Mouse (Mus musculus) hindlimb bud, embryonic 11.5 days (tissue): Measurements from ENCODE around the gene Il2rb.

Source experiments
- DNase-seq: peaks from one replicate; pipeline ENCODE4 v3.0.0-alpha.2; 2012; ENCODE audit warnings: low read depth, low spot score; ENCODE audit errors: extremely low spot score

Gene Il2rb

DNA sequence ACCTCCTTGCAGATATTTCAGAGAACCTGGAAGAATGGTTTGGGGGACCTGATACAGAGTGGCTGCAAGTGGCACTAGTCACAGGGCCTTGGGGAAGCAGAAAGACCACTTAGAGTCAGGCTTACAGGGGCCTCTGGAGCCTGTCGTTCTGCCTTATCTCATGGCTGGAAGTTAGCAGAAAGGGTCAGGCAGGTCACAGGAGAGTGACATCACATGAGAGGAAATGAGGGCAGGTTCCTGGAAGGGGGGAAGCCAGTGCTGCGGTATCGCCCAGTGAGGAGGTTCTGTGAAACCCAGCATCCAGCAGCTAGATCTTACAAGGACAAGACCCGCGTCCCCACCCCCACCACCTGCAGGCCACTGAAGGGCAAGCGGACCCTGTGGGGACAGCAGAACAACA is 45.9 kb downstream of the Il2rb start:
- no peak for DNase-seq

DNA sequence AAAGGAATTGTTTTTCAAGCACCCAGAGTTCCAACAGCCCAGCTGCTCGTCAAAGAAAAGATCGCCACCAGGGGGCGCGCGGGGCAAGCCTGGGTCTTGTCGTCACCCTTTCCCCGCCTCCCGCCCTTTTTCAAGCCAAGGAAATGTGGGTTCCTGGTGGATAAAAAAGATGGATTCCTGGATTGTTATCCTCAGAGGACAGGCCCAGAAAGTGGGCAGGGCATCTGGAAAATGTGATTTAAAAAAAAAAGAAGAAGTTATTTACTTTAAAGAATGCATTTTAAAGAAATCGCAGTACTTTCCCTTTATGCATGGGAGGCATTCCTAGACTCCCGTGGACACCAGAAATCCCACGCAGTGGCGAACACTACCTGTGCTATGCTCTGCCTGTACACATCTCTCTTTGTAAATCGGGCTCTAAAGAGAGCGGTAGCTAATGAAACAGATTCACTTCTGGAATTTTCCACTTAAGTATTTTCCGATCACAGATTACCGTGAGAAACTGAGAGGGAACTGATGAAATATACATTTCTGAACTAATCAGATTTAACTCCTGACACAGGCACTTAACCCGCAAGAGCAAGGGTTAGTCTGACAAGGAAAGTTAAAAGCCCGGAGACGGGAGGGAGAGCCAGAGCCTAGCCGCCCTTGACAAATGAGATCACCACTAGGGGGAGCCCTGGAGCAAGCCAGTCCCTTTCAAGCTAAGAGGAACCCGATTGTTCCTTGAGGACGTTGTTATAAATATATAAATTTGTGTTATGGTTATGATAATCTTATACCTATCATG is 47.1 kb downstream of the Il2rb start:
- DNase-seq: peak; percentile 82

DNA sequence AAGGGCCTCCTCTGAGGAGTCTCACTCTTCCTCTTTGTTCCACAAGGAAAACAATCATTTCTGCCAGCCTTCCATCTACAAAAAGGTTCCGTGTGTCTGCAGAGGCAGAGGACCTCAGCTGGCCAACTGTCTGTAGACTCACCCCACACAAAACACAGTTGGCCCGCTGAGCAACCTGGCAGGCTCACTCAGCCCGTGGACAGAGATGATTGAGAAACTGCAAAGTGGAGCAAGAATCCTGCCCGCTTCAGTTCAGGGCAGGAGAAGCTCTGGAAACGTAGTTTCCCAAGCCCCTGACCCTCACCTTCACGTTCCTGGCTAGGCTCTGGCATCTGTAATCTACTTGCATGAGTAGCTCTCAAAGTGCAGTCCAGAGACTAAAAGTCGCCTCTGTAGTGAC is 48.0 kb downstream of the Il2rb start:
- DNase-seq: no peak

DNA sequence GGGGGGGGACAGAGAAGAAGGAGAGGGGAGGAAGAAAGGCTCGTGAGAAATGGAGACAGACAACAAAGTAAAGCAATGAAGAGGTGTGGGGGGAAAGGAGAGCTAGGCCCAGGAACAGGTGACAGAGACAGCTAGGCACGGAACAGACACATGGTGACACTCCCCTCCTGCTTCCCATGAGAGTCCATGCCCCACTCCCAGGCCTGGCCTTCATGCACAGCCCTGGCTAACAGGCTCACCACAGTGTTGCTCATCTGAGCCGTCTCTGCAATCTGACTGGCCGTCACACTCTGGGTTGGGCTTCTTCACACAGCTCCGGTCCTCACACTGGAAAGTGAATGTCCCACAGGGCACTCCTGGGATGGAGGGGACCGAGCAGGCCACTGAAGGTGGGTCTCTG is 51.2 kb downstream of the Il2rb start:
- DNase-seq: no peak

DNA sequence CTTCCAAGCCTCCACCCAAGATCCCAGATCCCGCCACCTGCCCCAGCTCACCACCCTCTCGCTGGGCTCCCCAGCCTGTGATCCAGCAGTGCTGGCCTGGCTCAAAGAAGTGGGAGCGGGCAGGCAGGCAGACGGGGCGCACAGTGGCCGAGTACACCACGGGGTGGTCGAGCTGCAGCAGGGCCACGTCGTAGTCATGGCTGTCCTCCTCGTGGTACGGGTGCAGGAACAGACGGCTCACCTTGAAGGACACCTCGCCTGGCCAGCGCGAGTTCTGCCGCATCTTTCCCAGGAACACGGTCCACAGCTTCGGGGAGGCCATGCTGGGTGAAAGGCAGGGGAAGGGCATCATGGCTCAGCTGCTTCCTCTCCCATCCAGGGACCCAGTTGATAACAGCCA is 52.8 kb downstream of the Il2rb start:
- DNase-seq: no peak

DNA sequence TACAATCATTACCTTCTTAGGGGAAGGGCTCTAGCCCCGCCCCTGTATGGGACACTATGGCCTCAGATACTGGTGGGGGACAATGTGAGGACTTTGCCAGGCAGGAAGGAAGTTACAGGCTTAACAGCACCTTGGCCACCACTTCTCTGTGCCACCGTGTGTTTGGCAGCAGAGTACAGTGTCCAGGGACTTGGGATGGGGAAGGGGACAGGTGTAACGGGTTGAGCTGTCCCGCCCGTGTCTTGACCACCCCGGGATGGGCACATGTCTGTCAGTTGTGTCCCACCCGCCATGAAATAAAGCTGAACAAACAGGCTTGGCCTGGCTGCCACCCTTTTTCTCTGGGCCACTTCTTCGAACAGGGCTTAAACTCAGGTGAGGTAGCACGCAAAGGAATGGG is 56.1 kb downstream of the Il2rb start:
- no peak for DNase-seq

DNA sequence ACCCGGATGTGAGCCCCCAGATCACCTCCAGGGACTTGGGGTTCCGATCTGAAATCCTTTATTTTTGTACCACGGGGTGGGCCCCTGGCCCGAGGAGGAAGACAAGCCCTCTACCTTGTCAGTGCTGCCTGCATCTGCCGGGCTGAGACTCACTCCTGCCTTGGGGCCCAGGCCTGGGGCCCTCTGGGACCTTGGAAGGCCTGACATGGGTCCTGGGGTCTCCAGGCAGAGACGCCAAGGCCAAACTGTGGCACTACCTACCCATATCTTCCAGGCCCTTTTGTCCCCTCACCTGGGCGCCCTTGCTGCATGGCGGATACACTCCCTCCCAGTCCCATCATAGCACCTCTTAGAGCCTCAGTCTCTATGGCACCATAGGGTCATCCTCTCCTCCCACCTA is 56.6 kb downstream of the Il2rb start:
- DNase-seq: no peak

DNA sequence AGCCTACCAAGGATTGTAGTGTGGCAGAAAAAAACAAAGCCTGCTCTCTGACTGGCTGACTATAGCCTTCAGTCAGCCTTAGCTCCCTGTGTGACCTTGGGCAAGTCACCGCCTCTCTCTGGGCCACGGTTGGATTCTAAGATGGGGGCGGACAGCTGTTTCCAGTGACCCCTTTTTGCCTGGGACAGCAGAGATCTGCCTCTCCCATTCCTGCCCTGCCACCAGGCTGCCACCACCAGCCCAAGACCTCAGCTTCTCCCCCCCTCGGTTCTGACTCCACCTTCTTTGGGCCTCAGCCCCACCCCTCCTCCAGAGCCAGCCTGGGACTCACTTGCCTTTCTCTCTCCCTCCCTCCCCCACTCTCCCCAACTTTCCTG is 57.1 kb downstream of the Il2rb start:
- DNase-seq: no peak

DNA sequence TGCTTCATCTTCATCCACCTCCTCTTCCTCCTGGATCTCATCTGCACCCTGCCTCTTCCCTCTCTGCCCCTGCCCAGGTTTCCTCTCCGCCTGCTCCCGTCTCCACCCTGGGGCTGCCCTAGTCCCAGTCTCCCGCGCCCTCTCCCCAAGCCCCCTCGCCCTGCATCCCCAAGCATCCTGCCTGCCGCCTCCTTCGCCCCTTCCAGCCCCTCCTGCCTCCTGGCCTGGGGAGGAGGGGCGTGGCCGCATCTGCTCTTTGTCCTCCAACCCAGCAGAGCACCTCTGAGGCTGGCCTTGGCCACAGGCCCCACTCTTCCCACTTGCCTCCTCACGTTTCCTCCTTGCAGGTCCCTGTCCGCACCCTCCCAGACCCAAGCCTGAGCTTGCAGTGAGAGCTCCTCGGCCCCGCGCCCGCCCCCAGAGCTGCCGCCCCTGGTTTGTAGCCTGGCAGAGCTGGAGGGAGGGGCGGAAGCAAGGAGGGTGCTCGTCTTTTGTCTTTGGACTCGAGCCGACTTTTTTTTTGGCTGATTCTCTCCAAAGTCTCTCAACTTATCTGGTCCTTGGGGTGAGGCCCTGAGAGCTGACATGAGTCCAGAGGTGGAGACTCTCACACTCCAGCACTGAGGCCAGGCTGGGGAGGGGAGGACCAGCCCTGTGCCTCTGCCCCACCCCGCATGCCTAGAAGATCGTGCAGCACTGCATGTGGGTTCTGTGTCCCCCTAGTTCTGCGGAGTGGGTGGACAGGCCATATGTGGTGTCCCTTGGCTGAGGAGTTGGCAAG is 57.6 kb downstream of the Il2rb start:
- no peak for DNase-seq

DNA sequence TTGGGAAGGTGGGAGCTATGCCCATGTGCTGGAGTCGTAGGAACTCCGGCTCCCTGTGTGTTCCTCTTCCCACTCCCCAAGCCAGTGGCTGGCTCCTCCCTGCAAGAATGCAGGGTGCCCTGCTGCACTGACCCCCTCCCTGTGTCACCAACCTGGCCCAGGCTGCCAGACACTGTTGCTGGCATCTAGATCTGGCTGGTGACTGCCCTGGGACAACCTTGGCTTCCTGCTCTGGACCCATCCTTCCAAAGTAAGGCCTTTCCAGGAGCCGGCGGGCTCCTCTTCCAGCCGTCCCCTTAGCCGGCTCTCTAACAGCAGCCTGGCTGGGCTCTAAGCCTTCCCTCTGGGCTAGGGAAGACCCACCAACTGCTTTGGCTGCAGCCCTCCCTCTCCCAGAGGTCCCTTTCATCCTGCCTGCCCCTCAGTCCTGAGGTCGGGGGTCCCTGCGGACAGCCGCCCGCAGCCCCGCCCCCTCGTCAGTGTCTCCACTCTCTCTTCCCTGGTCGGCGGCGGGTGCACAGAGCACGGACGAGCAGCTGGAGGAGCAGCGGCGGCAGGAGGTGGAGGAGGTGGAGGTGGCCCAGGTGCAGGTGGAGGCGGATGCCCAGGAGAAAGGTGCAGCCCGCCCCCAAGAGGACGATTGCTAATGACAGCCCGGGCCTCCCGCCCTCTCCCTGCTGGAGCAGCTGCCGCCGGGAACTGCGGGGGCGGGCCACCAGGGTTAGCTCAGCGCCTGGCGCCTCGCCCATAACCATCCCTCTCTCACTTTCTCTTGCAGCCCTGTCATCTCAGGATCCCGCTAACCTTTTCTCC is 58.5 kb downstream of the Il2rb start:
- no peak for DNase-seq

DNA sequence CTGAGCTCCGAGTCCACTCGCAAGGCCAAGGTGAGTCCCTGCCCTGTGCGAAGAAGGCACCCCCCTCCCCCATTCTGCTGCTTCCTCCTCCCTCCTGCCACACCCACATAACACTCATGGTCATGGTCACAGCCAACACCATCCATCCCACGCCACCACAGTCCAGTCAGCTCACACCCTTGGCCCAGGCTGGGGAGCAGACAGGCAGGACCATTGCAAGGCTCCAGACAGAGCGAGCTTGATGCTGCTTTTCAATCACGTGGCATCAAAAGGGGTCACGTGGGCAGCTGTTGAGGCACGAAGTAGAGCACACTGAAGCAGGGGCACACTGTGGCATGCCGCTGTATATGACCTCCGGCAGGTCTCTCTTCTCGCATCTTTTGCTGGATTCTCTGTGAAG is 59.4 kb downstream of the Il2rb start:
- no peak for DNase-seq

DNA sequence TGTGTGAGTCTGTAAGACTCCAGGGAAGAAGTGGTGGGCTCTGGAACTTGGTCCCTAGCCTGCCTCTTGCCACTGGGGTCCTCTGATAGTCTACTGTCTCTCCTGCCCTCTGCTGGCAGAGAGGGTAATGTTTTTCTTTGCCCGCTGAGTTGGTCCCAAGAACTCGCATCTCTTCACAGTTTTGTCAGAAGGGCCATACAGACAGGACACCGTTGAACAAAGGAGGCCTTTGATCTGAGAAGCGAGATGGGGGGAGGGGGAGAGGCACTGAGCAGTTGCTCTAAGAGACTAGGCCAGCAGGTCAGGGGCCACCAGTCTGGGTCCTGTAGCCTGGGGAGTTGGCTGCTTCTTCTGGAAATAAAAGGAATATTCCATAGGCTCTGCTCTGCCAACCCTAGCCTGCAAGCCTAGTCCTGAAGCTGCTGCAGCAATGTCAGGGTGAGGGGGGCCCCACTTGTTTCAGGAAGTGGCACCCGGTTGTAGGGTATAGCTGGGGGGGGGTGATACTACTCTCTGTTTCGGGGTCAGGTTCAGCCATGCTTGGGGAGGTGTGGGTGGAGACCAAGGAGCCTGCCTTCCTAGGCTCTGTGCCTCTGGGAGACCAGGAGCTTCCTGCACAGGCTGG is 60.1 kb downstream of the Il2rb start:
- no peak for DNase-seq

DNA sequence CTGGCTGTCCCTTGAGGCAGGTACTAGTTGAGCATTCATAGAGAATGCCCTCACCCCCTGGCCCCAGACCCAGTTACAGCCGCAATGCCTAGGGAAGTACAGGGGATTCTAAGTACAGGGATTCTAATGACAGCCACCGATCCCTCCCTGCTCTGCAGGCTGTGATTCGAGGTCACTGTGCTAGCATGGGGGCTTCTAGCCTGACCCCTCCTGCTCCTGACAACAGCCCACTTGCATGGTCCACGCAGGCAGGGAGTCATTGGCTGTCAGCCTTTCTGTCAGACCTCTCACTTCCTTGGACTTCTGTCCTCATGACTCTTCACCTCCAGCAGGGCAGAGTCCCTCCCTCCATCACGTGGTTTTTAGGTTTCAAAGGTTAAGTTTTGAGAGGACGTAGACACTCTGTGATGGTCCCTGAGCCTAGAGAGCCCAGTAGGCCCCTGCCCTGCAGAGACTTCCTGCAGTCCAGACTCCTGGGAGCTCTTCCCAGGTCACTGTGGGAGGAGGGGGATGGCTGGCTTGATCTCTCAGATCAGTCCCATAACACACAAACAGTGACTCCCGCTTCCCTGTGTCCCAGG is 63.4 kb downstream of the Il2rb start:
- DNase-seq: no peak

DNA sequence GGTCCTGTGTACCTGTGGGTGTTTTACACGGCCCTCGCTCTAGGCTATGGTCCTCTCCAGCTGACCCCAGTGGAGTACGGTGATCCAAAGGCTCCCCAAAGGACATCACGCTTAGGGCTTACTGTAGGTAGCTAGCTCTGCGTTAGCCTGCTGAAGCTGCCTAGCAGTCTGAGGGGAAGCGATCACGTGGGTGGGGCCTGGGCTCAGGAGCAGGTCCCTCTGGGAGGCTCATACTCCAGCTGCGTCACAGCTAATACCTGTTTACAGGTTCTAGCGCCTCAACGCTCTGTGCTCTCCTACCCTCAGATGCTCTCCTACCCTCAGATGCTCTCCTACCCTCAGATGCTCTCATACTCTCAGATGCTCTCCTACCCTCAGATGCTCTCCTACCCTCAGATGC is 64.2 kb downstream of the Il2rb start:
- DNase-seq: no peak

DNA sequence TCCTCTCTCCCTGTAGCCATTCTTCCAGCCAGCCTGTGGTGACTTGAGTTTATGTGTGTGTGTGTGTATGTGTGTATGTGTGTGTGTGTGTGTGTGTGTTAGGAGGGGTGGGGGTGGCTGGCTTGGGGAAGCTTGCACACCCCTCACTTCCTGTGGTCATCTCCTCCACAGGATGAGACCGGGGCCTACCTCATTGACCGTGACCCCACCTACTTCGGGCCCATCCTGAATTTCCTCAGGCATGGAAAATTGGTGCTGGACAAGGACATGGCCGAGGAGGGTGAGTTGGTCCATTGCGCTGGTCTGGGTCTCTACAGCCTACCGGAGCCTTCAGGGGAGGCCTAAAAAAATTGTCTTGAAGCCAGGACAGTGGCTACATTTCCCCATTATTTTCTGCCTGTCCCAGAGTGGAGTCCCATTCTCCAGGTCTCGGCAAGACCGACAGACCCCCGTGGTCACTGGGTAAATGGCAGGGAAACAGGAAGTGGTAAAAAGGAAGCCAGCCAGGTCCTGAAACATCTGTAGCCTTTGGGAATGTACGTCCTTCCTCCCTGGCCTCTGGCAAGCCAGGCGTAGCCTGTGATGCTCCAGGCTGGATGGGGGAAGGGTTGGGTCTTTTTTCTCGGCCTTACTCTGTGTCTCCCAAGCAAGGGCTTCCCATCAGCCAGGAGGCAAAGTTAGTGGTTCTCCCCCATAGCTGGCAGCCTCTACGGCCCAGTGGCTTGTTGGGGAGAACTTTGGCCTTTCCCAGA is 65.0 kb downstream of the Il2rb start:
- no peak for DNase-seq
